Mouse (Mus musculus): Measurements from ENCODE around the gene Cdc42bpa.

DNA sequence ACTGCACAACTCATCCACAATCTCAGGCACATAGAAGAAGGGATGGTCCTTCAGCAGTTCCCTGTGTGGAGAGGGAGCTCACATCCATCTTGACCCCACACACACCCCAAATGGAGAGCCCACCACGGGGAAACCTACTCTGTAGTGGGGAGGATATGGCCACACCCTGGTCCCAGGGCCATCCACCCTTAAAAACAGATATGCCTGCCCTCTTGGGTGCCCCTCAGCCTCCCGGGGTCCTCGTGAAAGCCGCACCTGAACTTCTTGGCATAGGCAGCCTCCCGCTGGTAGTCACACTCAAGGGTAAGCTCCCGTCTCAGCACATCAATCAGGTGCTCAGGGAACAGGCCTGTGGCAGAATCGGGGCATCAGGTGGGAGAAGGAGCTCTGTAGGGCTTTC, 208.9 kb downstream of the Cdc42bpa start:
- no peak for TF ChIP-seq CTCF (IDR thresholded peaks at IDR 0.05; ENCODE audit: insufficient read depth, low read depth, low read length)
- TF ChIP-seq POLR2A (IDR thresholded peaks at IDR 0.05; ENCODE audit: insufficient read depth, low read depth, low read length) = no peak

Measured in olfactory bulb, adult 2 months (tissue).